Mouse (Mus musculus) hematopoietic stem cell, adult 5-6 weeks (primary cell): ENCODE data around the gene Ascc1. TPM values are rescaled to one million over a fixed set of nuclear protein-coding genes. Genes with fewer than 3 reads are reported as not detected.

Source experiments
- ATAC-seq, 2 experiments: fragments of 125-278 bp in 1 of 2; replicated peaks in 1 of 2; 2 replicates each; pipeline ENCODE4 v1.8.0; 2016 to 2017; ENCODE audit warnings: inconsistent platforms in 2 of 2, mild to moderate bottlenecking in 2 of 2, moderate number of reproducible peaks in 2 of 2, low read depth in 1 of 2, moderate TSS enrichment in 1 of 2; ENCODE audit not compliant: low FRiP score in 2 of 2, poor library complexity in 2 of 2, severe bottlenecking in 2 of 2, insufficient read depth in 1 of 2, low TSS enrichment in 1 of 2
- total RNA-seq: library from RNA; stranded (forward); fragments of 172-1452, 232-1000 nt; gene quantifications from 2 replicates; pipeline ENCODE4 v1.2.3, GENCODE M21; 2017

Gene Ascc1
- 35.5 and 50.8 TPM in 2 replicates for total RNA-seq

GRCm38 (mm10) chr10:60002673-60003212, at the start of gene Ascc1, which contains the start of gene Anapc16:
Ascc1 (plus strand) TSS chr10:60002805.
Anapc16 (minus strand) TSS chr10:60003135.
- ATAC-seq, result peak; percentile 93 to 95

GRCm38 (mm10) chr10:59953564-59954039, 49.0 kb upstream of the Ascc1 start:
- no peak for ATAC-seq

GRCm38 (mm10) chr10:59956681-59957080, 45.9 kb upstream of the Ascc1 start:
- ATAC-seq, result no peak

GRCm38 (mm10) chr10:59957171-59958149, 45.1 kb upstream of the Ascc1 start:
- ATAC-seq, result 0 out of 4 replicates have a peak, but pooled peaks of 1 of the 2 experiments have one; percentile 14

- ATAC-seq, result 0 out of 4 replicates have a peak, but pooled peaks have one; percentile 4 to 14
These were observed 44.1 kb upstream of the Ascc1 start for GRCm38 (mm10) chr10:59958458-59958857.

GRCm38 (mm10) chr10:59959517-59959916, 43.1 kb upstream of the Ascc1 start:
- ATAC-seq, result no peak

- no peak for ATAC-seq
These were observed 39.0 kb upstream of the Ascc1 start for GRCm38 (mm10) chr10:59963609-59964008.

GRCm38 (mm10) chr10:59964504-59965361, 37.9 kb upstream of the Ascc1 start:
- ATAC-seq, result no peak; a peak in 1 of 4 replicates

GRCm38 (mm10) chr10:59965362-59965695, 37.3 kb upstream of the Ascc1 start:
- ATAC-seq, result no peak

GRCm38 (mm10) chr10:59965788-59966187, 36.8 kb upstream of the Ascc1 start:
- no peak for ATAC-seq

- ATAC-seq, result no peak
These were observed 35.9 kb upstream of the Ascc1 start for GRCm38 (mm10) chr10:59966743-59967142.

GRCm38 (mm10) chr10:59967309-59967942, 35.2 kb upstream of the Ascc1 start:
- ATAC-seq, result no peak

- peak in 1 of 2 experiments; percentile 52; a peak in 2 of 4 replicates for ATAC-seq
These were observed 32.7 kb upstream of the Ascc1 start for GRCm38 (mm10) chr10:59969821-59970449.

GRCm38 (mm10) chr10:59970450-59971062, 32.0 kb upstream of the Ascc1 start:
- no peak for ATAC-seq

GRCm38 (mm10) chr10:59971813-59972212, 30.8 kb upstream of the Ascc1 start:
- ATAC-seq, result no peak

GRCm38 (mm10) chr10:59972534-59972933, 30.1 kb upstream of the Ascc1 start:
- ATAC-seq, result no peak
